Mouse (Mus musculus) small intestine, adult 2 months (tissue): Measurements from ENCODE around the gene Tmem205. TPM values are rescaled to one million over a fixed set of nuclear protein-coding genes. Genes with fewer than 3 reads are reported as not detected.

Experiments used
- H3K27ac ChIP-seq: fragments of 200-500 bp; 2 replicates; pipeline ENCODE4 v1.5.1; 2012; ENCODE audit warnings: low read depth, low read length, control low read depth, inconsistent platforms; ENCODE audit not compliant: insufficient read depth
- H3K27me3 ChIP-seq: fragments of 200-500 bp; 2 replicates; pipeline ENCODE4 v1.6.1; 2012; ENCODE audit warnings: mild to moderate bottlenecking, moderate library complexity, low read length, inconsistent platforms; ENCODE audit not compliant: control insufficient read depth, insufficient read depth
- H3K36me3 ChIP-seq: fragments of 200-500 bp; 2 replicates; pipeline ENCODE4 v1.6.1; 2012; ENCODE audit warnings: mild to moderate bottlenecking, low read length, control low read depth, inconsistent platforms; ENCODE audit not compliant: control insufficient read depth, insufficient read depth
- H3K4me1 ChIP-seq: fragments of 200-500 bp; 2 replicates; pipeline ENCODE4 v1.6.1; 2012; ENCODE audit warnings: low read length, inconsistent platforms, mixed read lengths; ENCODE audit not compliant: control insufficient read depth, insufficient read depth, insufficient read length
- H3K4me3 ChIP-seq: fragments of 200-500 bp; 2 replicates; pipeline ENCODE4 v1.5.1; 2012; ENCODE audit warnings: low read depth, mild to moderate bottlenecking, control low read depth, inconsistent platforms, low read length, moderate library complexity
- CTCF ChIP-seq: fragments of 200-500 bp; IDR thresholded peaks from 2 replicates; pipeline ENCODE4 v1.5.1; 2012; ENCODE audit warnings: low read depth, mild to moderate bottlenecking, control low read depth, inconsistent platforms, low read length, moderate library complexity, mixed read lengths; ENCODE audit not compliant: insufficient replicate concordance, insufficient read length; ENCODE audit errors: extremely low read depth
- POLR2A ChIP-seq: fragments of 200-500 bp; IDR thresholded peaks from 2 replicates; pipeline ENCODE4 v1.6.1; 2012; ENCODE audit warnings: low read depth, mild to moderate bottlenecking, control low read depth, inconsistent platforms, low read length, moderate library complexity
- WGBS: fragments of 180-500 bp; shearing (Covaris S2); methylation state at CpG from one replicate; pipeline ENCODE4 v1.1.7; 2018; 5-methylcytosine and 5-hydroxymethylcytosine counted together
- polyA plus RNA-seq: library from polyadenylated mRNA; depleted of rRNA; stranded (reverse); fragments of >200 nt; gene quantifications from 2 replicates; pipeline ENCODE4 v1.2.3, GENCODE M21; 2012

Tmem205 gene
- polyA plus RNA-seq, 1 experiment = 113 TPM

DNA sequence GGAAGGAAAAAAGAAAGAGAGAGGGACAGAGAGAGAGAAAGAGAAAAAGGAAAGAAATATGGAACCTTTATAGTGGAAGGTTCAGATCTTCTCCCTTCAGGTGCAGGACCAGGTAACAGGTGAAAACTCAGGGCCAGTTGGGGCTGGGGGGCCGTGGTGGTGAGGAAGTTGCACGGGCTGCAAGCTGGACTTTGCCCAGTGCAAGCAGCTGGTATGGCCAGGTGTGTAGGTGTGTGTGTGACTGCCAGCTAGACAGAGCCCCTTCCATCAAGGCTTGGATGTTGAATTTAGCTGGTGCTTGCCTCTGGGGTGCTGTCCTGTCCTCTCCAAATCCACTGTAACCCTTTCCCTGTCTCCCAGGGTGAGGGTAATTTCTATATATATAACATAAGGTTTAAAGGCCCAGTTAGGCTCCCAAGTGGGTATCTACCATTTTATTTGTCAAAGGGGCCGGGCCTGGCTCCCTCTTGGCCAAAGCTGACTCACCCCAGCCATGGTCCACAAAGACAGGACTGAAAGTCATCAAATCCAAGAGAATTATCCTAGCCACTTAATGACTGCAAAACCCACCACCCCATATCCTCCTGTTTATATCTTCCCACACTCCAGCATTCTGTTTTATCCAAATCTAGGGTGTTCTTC lies 10.4 kb downstream of the Tmem205 start:
- Histone ChIP-seq H3K36me3 (peaks cover 1% of the 10 kb centered on the region; the same call in 1 of the 2 replicates), H3K27me3 (no peaks in the 10 kb centered on the region), H3K4me3 (peak overlapping the region; percentile 70), H3K4me1 (peaks cover 9% of the 10 kb centered on the region), H3K27ac (no peak overlapping the region)
- TF ChIP-seq CTCF = no peak
- TF ChIP-seq POLR2A = no peak
- WGBS = 23% methylated on average over 3 of the region's 3 CpGs

DNA sequence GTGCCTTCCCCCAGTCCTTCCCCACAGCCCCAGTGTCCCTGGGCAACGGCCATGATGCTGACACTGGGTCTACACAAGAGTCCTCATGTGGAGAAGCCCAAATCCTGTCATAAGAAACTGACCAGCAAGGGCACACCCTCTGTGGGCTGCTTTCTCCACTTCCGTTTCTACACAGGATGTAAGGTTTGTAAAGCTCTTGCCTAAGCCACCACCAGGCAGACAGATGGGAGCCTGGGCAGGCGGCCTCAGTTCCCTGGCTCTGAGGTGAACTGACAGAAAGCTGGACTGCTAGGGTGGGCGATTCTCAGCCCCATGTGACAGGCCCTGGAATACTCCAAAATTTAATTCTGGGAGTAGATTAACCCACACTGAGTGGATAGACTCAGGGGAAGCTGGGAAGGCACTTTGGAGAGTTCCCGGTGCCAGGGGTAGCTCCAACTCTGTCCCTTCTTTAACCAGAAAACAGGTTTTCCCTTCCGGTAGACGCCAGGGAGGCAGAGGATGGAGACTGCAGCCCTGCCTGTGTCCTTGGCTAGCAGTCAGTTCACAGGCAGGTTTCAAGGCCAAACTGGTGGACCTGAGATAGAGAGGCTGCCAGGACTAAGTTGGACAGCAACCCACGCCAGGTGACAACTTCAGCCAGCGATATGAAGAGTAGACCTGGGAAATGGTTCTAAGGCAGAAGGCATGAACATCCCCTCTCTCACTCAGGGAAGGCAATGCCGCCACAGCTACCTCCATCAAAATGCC lies 17.7 kb downstream of the Tmem205 start:
- Histone ChIP-seq H3K4me1 (no peaks in the 10 kb centered on the region), H3K27ac (no peak overlapping the region), H3K4me3 (no peak overlapping the region), H3K36me3 (peaks cover 1% of the 10 kb centered on the region; the same call in 1 of the 2 replicates), H3K27me3 (no peaks in the 10 kb centered on the region)
- TF ChIP-seq POLR2A (no peak), CTCF (no peak)
- 83% methylated on average over 10 of the region's 10 CpGs for WGBS

DNA sequence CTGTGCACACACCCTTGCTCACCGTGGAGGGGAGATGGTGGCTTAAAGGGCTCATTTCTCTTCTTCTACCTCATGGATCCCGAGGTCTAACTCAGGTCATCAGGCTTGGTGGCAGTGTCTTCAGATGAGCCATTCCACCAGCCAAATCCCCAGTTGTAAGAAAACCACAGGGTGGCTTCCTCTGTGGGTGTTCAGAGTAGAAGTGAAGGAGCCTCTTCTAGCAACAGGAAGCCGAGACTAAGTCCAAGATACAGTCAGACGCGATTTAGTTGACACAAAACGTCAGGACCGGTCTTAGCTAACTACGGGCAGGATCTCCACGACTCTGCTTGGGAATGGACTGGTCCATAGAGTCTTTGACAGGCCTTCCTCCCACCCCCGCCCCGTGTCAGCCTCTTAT lies 19.1 kb downstream of the Tmem205 start:
- TF ChIP-seq POLR2A (no peak), CTCF (no peak)
- WGBS = 71% methylated on average over 11 of the region's 11 CpGs
- Histone ChIP-seq H3K27ac (no peak overlapping the region), H3K36me3 (no peaks in the 10 kb centered on the region), H3K27me3 (no peaks in the 10 kb centered on the region), H3K4me1 (no peaks in the 10 kb centered on the region), H3K4me3 (no peak overlapping the region)

DNA sequence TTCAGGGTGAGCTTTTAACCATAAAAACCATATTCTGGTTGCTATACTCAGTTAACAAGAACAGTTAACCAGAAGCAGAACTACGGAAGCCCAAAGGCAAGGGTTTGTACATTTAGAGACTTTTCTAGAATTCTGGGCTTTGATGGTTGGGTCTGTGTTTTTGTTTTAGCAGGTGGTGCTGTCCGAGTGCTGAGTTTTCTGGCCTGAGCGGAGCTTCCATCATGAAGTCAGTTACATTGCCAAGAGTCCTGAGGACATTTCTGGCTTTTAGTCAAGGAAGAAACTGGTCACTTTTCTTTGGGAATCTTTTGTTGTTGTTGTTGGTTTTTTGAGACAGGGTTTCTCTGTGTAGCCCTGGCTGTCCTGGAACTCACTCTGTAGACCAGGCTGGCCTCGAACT lies 23.3 kb downstream of the Tmem205 start:
- 82% methylated on average over 4 of the region's 4 CpGs for WGBS
- H3K27ac ChIP-seq = no peak overlapping the region
- no peak overlapping the region for H3K4me3 ChIP-seq
- H3K4me1 ChIP-seq = no peaks in the 10 kb centered on the region
- H3K27me3 ChIP-seq = no peaks in the 10 kb centered on the region
- H3K36me3 ChIP-seq = no peaks in the 10 kb centered on the region
- TF ChIP-seq POLR2A (no peak), CTCF (no peak)

DNA sequence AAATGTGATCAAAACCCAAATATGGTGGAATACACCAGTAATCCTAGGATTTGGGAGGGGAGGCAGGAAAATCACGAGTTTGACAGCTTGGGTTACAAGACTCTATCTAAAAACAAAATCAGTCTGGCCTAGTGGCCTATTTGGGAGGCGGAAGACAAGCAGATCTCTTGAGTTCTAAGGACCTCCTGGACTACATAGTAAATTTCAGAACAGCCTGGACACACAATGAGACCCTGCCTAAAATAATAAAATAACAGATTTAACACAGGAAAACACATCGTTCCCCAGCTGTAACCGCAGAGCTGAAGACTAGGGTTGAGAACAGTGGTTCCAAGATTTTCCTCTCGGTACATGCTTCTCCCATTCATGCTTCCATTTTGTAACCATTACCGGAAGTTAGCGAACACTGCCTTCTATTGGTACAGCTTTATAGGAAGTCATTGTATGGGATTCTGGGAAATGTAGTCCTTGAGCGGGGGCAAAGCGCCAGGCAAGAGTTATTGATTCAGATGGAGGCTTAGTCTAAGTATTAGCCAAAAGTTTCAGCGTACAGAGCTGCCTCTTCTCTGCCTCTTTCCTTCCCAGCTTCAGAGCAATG lies 26.0 kb downstream of the Tmem205 start:
- TF ChIP-seq POLR2A (no peak), CTCF (no peak)
- no peak overlapping the region for H3K27ac ChIP-seq
- WGBS = 7% methylated on average over 10 of the region's 10 CpGs
- H3K27me3 ChIP-seq = 0 out of 2 replicates have a peak, but pooled peaks cover 3% of the 10 kb centered on the region
- peak overlapping the region; percentile 51 for H3K4me3 ChIP-seq
- H3K4me1 ChIP-seq = no peaks in the 10 kb centered on the region
- no peaks in the 10 kb centered on the region for H3K36me3 ChIP-seq

DNA sequence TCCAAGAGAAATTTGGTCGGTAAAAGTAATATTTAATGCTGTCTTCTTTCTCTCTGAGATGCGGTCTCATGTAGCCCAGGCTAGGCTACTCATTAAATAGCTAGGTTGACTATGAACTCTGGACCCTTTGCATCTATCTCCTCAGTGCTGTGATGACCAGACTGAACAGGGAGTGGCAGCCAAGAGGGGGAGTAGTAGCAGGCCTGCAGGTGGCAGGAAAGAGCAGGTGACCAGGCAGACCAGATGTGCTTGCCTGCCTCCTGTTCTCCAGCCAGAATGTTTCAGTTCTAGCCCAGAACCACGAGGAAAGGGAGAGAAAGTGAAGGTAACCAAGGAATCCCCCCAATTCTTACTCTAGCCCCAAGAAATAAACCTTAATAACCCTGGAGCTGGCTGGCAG lies 38.1 kb downstream of the Tmem205 start:
- H3K27me3 ChIP-seq = no peaks in the 10 kb centered on the region
- WGBS = 40% methylated on average over 3 of the region's 3 CpGs

DNA sequence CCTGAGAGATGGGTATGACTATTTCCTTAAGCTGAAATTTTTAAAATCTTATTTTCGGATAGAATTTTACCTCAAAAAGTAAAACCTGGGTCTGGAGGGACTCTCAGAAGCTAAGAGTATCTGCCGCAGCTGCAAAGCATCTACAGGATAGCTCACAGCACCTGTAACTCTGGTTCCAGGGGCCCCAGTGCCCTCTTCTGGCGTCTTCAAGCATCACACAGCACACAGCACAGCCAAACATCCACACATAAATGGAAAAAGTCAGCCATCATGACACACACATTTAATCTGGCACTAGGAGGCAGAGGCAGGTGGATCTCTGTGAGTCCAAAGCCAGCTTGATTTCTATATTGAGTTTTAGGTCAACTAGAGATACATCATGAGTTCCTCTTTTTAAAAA lies 50.8 kb downstream of the Tmem205 start:
- no peaks in the 10 kb centered on the region for H3K36me3 ChIP-seq
- 56% methylated on average over 3 of the region's 3 CpGs for WGBS
- H3K27me3 ChIP-seq = peaks cover 2% of the 10 kb centered on the region; the same call in 1 of the 2 replicates
- no peaks in the 10 kb centered on the region for H3K4me1 ChIP-seq
- H3K4me3 ChIP-seq = no peak overlapping the region
- no peak overlapping the region for H3K27ac ChIP-seq
- no peak; the same call in 1 of the 2 replicates for TF ChIP-seq CTCF

More for the DNA sequence above, 38.1 kb downstream of the Tmem205 start:
- H3K4me1 ChIP-seq = no peaks in the 10 kb centered on the region
- H3K27ac ChIP-seq = no peak overlapping the region
- H3K4me3 ChIP-seq = no peak overlapping the region
- H3K36me3 ChIP-seq = no peaks in the 10 kb centered on the region
- TF ChIP-seq POLR2A (no peak), CTCF (peak; percentile 48; the same call in 1 of the 2 replicates)
